Mouse (Mus musculus) megakaryocyte-erythroid progenitor cell, adult 5-6 weeks (primary cell): ENCODE measurements around the gene Per1. TPM values are rescaled to one million over a fixed set of nuclear protein-coding genes. Genes with fewer than 3 reads are reported as not detected.
A peak's percentile ranks its signal among the peaks of the same experiment; 100 is the strongest.

Experiments used
- ATAC-seq: replicated peaks from 2 replicates; pipeline ENCODE4 v1.8.0; 2016; ENCODE audit warnings: mild to moderate bottlenecking, inconsistent platforms; ENCODE audit not compliant: severe bottlenecking, poor library complexity, low FRiP score, low TSS enrichment
- total RNA-seq, 2 experiments: library from RNA; stranded (forward) in 1 of 2; stranded (reverse) in 1 of 2; fragments of 200-1000, 215-1000 nt in 1 of 2; fragments of >200 nt in 1 of 2; fragmentation: Nextera tagmentation in 1 of 2; gene quantifications; 2 replicates each; pipeline ENCODE4 v1.2.3; 2014 to 2017

Per1 gene
- total RNA-seq, 2 experiments from 2014 or later: 4.7 to 17.6 TPM

GRCm38 (mm10) chr11:69096360-69096986 lies 1.5 kb downstream of the Per1 start:
- no peak for ATAC-seq

- peak; percentile 56 for ATAC-seq
These were observed 2.2 kb downstream of the Per1 start for GRCm38 (mm10) chr11:69096987-69097900.

GRCm38 (mm10) chr11:69098039-69098761 lies 3.2 kb downstream of the Per1 start:
- ATAC-seq: no peak

- ATAC-seq: peak; percentile 43
These were observed 3.7 kb downstream of the Per1 start for GRCm38 (mm10) chr11:69098762-69099091.

- no peak for ATAC-seq
These were observed 4.3 kb downstream of the Per1 start for GRCm38 (mm10) chr11:69099177-69099914.

- peak; percentile 21 for ATAC-seq
These were observed 4.9 kb downstream of the Per1 start for GRCm38 (mm10) chr11:69099915-69100345.

- no peak for ATAC-seq
These were observed 5.8 kb downstream of the Per1 start for GRCm38 (mm10) chr11:69100639-69101360.

- no peak for ATAC-seq
These were observed 6.8 kb downstream of the Per1 start for GRCm38 (mm10) chr11:69101604-69102402.

- ATAC-seq: no peak
These were observed 7.3 kb downstream of the Per1 start for GRCm38 (mm10) chr11:69102403-69102725.

- no peak for ATAC-seq
These were observed 8.1 kb downstream of the Per1 start for GRCm38 (mm10) chr11:69103121-69103520.

- ATAC-seq: no peak
These were observed 8.8 kb downstream of the Per1 start for GRCm38 (mm10) chr11:69103531-69104435.

- no peak for ATAC-seq
These were observed 9.5 kb downstream of the Per1 start for GRCm38 (mm10) chr11:69104487-69104886.

- ATAC-seq: no peak
These were observed 10.2 kb downstream of the Per1 start for GRCm38 (mm10) chr11:69105227-69105626.

GRCm38 (mm10) chr11:69105796-69106195 lies 10.8 kb downstream of the Per1 start:
- no peak for ATAC-seq

- no peak for ATAC-seq
These were observed 11.3 kb downstream of the Per1 start for GRCm38 (mm10) chr11:69106299-69106698.

GRCm38 (mm10) chr11:69106842-69107241 lies 11.8 kb downstream of the Per1 start:
- no peak for ATAC-seq

GRCm38 (mm10) chr11:69107676-69108075 lies 12.7 kb downstream of the Per1 start:
- ATAC-seq: no peak
